18 mouse cellular contexts compared by ENCODE assay signal in genomic region chr9:66558971-66559370, GRCm38 (mm10). TPM values are rescaled to one million over a fixed set of nuclear protein-coding genes. Genes with fewer than 3 reads are reported as not detected.
DNase-seq lines count a peak whose midpoint lies in the region; ATAC-seq and TF ChIP-seq lines count a peak whose summit lies in the region.
"Had no signal": no experiment of that assay in that cellular context is flagged by ENCODE, and none has a peak within 500 bp of the region (broad histone marks: within the 10 kb centered on the region; RNA-seq: fewer than 3 reads in every experiment).

No protein-coding gene starts in this region.

- no peak for TF ChIP-seq CTCF in heart, postnatal 0 days (IDR thresholded peaks at IDR 0.05; ENCODE audit: low read depth)

- no peaks in the 10 kb centered on the region for H3K27me3 ChIP-seq in heart, postnatal 0 days (ENCODE audit: control insufficient read depth, insufficient read depth, low read length)
- no peaks in the 10 kb centered on the region for H3K27me3 ChIP-seq in lung, embryonic 15.5 days
- no peaks in the 10 kb centered on the region for H3K27me3 ChIP-seq in kidney, embryonic 15.5 days
- H3K27me3 ChIP-seq in neural tube, embryonic 15.5 days (replicated peaks) = no peaks in the 10 kb centered on the region
- H3K27me3 ChIP-seq: embryonic facial prominence, embryonic 13.5 days; hindbrain, embryonic 15.5 days; liver, embryonic 12.5 days; midbrain, embryonic 15.5 days had no signal

- no peaks in the 10 kb centered on the region for H3K36me3 ChIP-seq in heart, postnatal 0 days (replicated peaks; ENCODE audit: control insufficient read depth, insufficient read depth, low read length)
- H3K36me3 ChIP-seq in lung, embryonic 15.5 days = 0 out of 2 replicates have a peak, but pooled peaks cover 3% of the 10 kb centered on the region
- peaks cover 18% of the 10 kb centered on the region for H3K36me3 ChIP-seq in kidney, embryonic 15.5 days
- H3K36me3 ChIP-seq in neural tube, embryonic 15.5 days = peaks cover 4% of the 10 kb centered on the region; the same call in 1 of the 2 replicates
- H3K36me3 ChIP-seq: hindbrain, embryonic 15.5 days; midbrain, embryonic 15.5 days had no signal

- 0 out of 2 replicates have a peak overlapping the region, but pooled peaks have one; percentile 16 for H3K27ac ChIP-seq in heart, postnatal 0 days (ENCODE audit: low read depth)
- peak overlapping the region; percentile 55; the same call in 1 of the 2 replicates for H3K27ac ChIP-seq in lung, embryonic 15.5 days
- peak overlapping the region; percentile 54 for H3K27ac ChIP-seq in kidney, embryonic 15.5 days
- H3K27ac ChIP-seq in neural tube, embryonic 15.5 days (replicated peaks) = no peak overlapping the region
- H3K27ac ChIP-seq: embryonic facial prominence, embryonic 13.5 days; midbrain, embryonic 15.5 days had no signal

- DNase-seq in heart, postnatal 0 days (ENCODE audit: low spot score) = no peak
- DNase-seq in heart, postnatal 10 days = no peak
- no peak for DNase-seq in lung, adult 18-20 months
- DNase-seq: adrenal gland, postnatal 36 days; cerebellum, adult 8-10 months; forebrain, postnatal 0 days; gastrocnemius, postnatal 10 days; right cerebral cortex, adult 18-20 months; thymus, postnatal 14 days had no signal

- no peak for TF ChIP-seq EP300 in heart, postnatal 0 days (IDR thresholded peaks at IDR 0.05; ENCODE audit: low read depth)

- no peak overlapping the region for H3K4me3 ChIP-seq in heart, postnatal 0 days (ENCODE audit: low read depth, low read length)
- no peak overlapping the region for H3K4me3 ChIP-seq in lung, embryonic 15.5 days
- H3K4me3 ChIP-seq in kidney, embryonic 15.5 days (replicated peaks) = no peak overlapping the region
- H3K4me3 ChIP-seq in neural tube, embryonic 15.5 days (replicated peaks) = no peak overlapping the region
- H3K4me3 ChIP-seq: embryonic facial prominence, embryonic 13.5 days; hindbrain, embryonic 15.5 days; liver, embryonic 12.5 days; midbrain, embryonic 15.5 days had no signal

- H3K4me2 ChIP-seq in heart, postnatal 0 days (ENCODE audit: low read depth, low read length) = no peak overlapping the region
- H3K4me2 ChIP-seq in lung, embryonic 15.5 days = no peak overlapping the region
- no peak overlapping the region for H3K4me2 ChIP-seq in kidney, embryonic 15.5 days
- no peak overlapping the region for H3K4me2 ChIP-seq in neural tube, embryonic 15.5 days
- H3K4me2 ChIP-seq: embryonic facial prominence, embryonic 13.5 days; hindbrain, embryonic 15.5 days; liver, embryonic 12.5 days; midbrain, embryonic 15.5 days had no signal

- H3K9me3 ChIP-seq in heart, postnatal 0 days (replicated peaks; ENCODE audit: control insufficient read depth, low read length) = no peaks in the 10 kb centered on the region
- H3K9me3 ChIP-seq in lung, embryonic 15.5 days = no peaks in the 10 kb centered on the region
- no peaks in the 10 kb centered on the region for H3K9me3 ChIP-seq in kidney, embryonic 15.5 days (replicated peaks)
- no peaks in the 10 kb centered on the region for H3K9me3 ChIP-seq in neural tube, embryonic 15.5 days (replicated peaks)
- H3K9me3 ChIP-seq: embryonic facial prominence, embryonic 13.5 days; hindbrain, embryonic 15.5 days; liver, embryonic 12.5 days; midbrain, embryonic 15.5 days had no signal

- intact Hi-C loops in heart, postnatal 10 days (cut with DNase I) = no loop called here

- 90% methylated on average over 4 of the region's 4 CpGs for WGBS in heart, postnatal 0 days
- 95% methylated on average over 4 of the region's 4 CpGs for WGBS in lung, embryonic 15.5 days
- 98% methylated on average over 4 of the region's 4 CpGs for WGBS in kidney, embryonic 15.5 days
- WGBS in neural tube, embryonic 15.5 days = 96% methylated on average over 4 of the region's 4 CpGs

- ATAC-seq in heart, postnatal 0 days (ENCODE audit: insufficient read depth, low read depth) = no peak
- no peak for ATAC-seq in lung, embryonic 15.5 days (ENCODE audit: borderline replicate concordance, extremely low read depth, low FRiP score, low TSS enrichment)
- ATAC-seq in kidney, embryonic 15.5 days (replicated peaks; ENCODE audit: low FRiP score) = no peak
- no peak for ATAC-seq in megakaryocyte-erythroid progenitor cell, adult 5-6 weeks (replicated peaks; ENCODE audit: low FRiP score, low TSS enrichment, poor library complexity, severe bottlenecking)
- ATAC-seq in neural tube, embryonic 15.5 days (ENCODE audit: low FRiP score) = no peak
- ATAC-seq: forebrain, postnatal 0 days; liver, embryonic 12.5 days; lung, postnatal 0 days; midbrain, embryonic 15.5 days had no signal

- no peak overlapping the region for H3K9ac ChIP-seq in heart, postnatal 0 days (replicated peaks; ENCODE audit: low read depth, low read length)
- H3K9ac ChIP-seq in lung, embryonic 15.5 days = no peak overlapping the region
- no peak overlapping the region for H3K9ac ChIP-seq in kidney, embryonic 15.5 days
- no peak overlapping the region for H3K9ac ChIP-seq in neural tube, embryonic 15.5 days (replicated peaks)
- H3K9ac ChIP-seq: embryonic facial prominence, embryonic 13.5 days; forebrain, postnatal 0 days; hindbrain, embryonic 15.5 days; liver, embryonic 12.5 days; midbrain, embryonic 15.5 days had no signal

- H3K4me1 ChIP-seq in heart, postnatal 0 days (ENCODE audit: control insufficient read depth, insufficient read depth) = peaks cover 11% of the 10 kb centered on the region; the same call in 1 of the 2 replicates
- H3K4me1 ChIP-seq in lung, embryonic 15.5 days = peaks cover 17% of the 10 kb centered on the region; the same call in 1 of the 2 replicates
- H3K4me1 ChIP-seq in kidney, embryonic 15.5 days = peaks cover 9% of the 10 kb centered on the region; the same call in 1 of the 2 replicates
- H3K4me1 ChIP-seq in neural tube, embryonic 15.5 days = peaks cover 5% of the 10 kb centered on the region; the same call in 1 of the 2 replicates

RNA-seq across cellular contexts. Expression of gene Usp3, which starts 34.0 kb away (rescaled TPM):
- total RNA-seq in heart, postnatal 0 days (2014; rRNA removed; ENCODE audit: low replicate concordance) = 53.4 and 275 TPM in 2 replicates
- polyA plus RNA-seq in heart, postnatal 0 days (2015; fragmentation: Nextera tagmentation; extraction: Ambion mirVana) = 31.8 and 39.4 TPM in 2 replicates
- total RNA-seq in heart, postnatal 10 days (2021) = 10 to 100 TPM; 29.8 to 33.9 TPM
- polyA plus RNA-seq in lung, embryonic 15.5 days (2015; fragmentation: Nextera tagmentation; extraction: Ambion mirVana) = 51.4 and 57.1 TPM in 2 replicates
- polyA plus RNA-seq in kidney, embryonic 15.5 days (2015; fragmentation: Nextera tagmentation; extraction: Ambion mirVana) = 66.2 and 68.0 TPM in 2 replicates
- 39.0 and 59.5 TPM in 2 replicates for total RNA-seq in megakaryocyte-erythroid progenitor cell, adult 5-6 weeks (2014; fragmentation: Nextera tagmentation)
- total RNA-seq in megakaryocyte-erythroid progenitor cell, adult 5-6 weeks (2017) = 29.6 and 32.4 TPM in 2 replicates
- polyA plus RNA-seq in neural tube, embryonic 15.5 days (2015; fragmentation: Nextera tagmentation; extraction: Ambion mirVana) = 51.2 and 57.0 TPM in 2 replicates

RNA-seq across cellular contexts. Expression of gene Fbxl22, which starts 44.6 kb away (rescaled TPM):
- 121 and 128 TPM in 2 replicates for total RNA-seq in heart, postnatal 0 days (2014; rRNA removed; ENCODE audit: low replicate concordance)
- polyA plus RNA-seq in heart, postnatal 0 days (2015; fragmentation: Nextera tagmentation; extraction: Ambion mirVana) = 143 and 185 TPM in 2 replicates
- 10 to 100 TPM; 69.0 to 73.3 TPM for total RNA-seq in heart, postnatal 10 days (2021)
- 6.8 and 8.2 TPM in 2 replicates for polyA plus RNA-seq in lung, embryonic 15.5 days (2015; fragmentation: Nextera tagmentation; extraction: Ambion mirVana)
- polyA plus RNA-seq in kidney, embryonic 15.5 days (2015; fragmentation: Nextera tagmentation; extraction: Ambion mirVana) = 2.3 and 7.6 TPM in 2 replicates
- 0.63 TPM in 1 of 2 replicates, not detected in the other for total RNA-seq in megakaryocyte-erythroid progenitor cell, adult 5-6 weeks (2014; fragmentation: Nextera tagmentation)
- total RNA-seq in megakaryocyte-erythroid progenitor cell, adult 5-6 weeks (2017) = 0.89 and 1.2 TPM in 2 replicates
- polyA plus RNA-seq in neural tube, embryonic 15.5 days (2015; fragmentation: Nextera tagmentation; extraction: Ambion mirVana) = 1.4 and 2.9 TPM in 2 replicates

Comparison
In these comparisons a context has a peak if more than half of its experiments do, and no peak if none do; other contexts are left out.
1. RNA of gene Fbxl22, which starts 44.6 kb away (polyA plus RNA-seq): 143 to 185 TPM in heart, postnatal 0 days; 2.3 to 7.6 TPM in kidney, embryonic 15.5 days, 6.8 to 8.2 TPM in lung, embryonic 15.5 days and 1.4 to 2.9 TPM in neural tube, embryonic 15.5 days; every median in the first group is over 10 times any median in the second.